Mouse (Mus musculus) mouse embryonic stem cell (cell line): Measurements from ENCODE around the gene Hoxc5.

ENCODE experiments used
- in situ Hi-C, 2 experiments: fragments of 300-500 bp; cut with MboI; formaldehyde crosslinking; loops; 1 replicate in 1 of 2; 3 replicates in 1 of 2; pipeline ENCODE4 v1.14.3; 2019 to 2020; ENCODE audit warnings: low sequenced_read_pairs in 2 of 2, low pct_unique_long_range_greater_than_20kb in 1 of 2, mixed read lengths in 1 of 2; ENCODE audit not compliant: unreplicated experiment in 1 of 2

The Hoxc5 gene

GRCm38 (mm10) chr15:102977423-102977974 is 10.3 kb downstream of the Hoxc5 start:
- in situ Hi-C loops = no loop called here

- in situ Hi-C loops = no loop called here
Measured at GRCm38 (mm10) chr15:102978615-102979515, 11.6 kb downstream of the Hoxc5 start.

- in situ Hi-C loops = no loop called here
Measured at GRCm38 (mm10) chr15:102979936-102980335, 12.7 kb downstream of the Hoxc5 start.

- in situ Hi-C loops = no loop called here
Measured at GRCm38 (mm10) chr15:102980352-102980751, 13.1 kb downstream of the Hoxc5 start.

- in situ Hi-C loops = no loop called here
Measured at GRCm38 (mm10) chr15:102980912-102981311, 13.7 kb downstream of the Hoxc5 start.

- in situ Hi-C loops = no loop called here
Measured at GRCm38 (mm10) chr15:102981379-102982288, 14.4 kb downstream of the Hoxc5 start.

DNA sequence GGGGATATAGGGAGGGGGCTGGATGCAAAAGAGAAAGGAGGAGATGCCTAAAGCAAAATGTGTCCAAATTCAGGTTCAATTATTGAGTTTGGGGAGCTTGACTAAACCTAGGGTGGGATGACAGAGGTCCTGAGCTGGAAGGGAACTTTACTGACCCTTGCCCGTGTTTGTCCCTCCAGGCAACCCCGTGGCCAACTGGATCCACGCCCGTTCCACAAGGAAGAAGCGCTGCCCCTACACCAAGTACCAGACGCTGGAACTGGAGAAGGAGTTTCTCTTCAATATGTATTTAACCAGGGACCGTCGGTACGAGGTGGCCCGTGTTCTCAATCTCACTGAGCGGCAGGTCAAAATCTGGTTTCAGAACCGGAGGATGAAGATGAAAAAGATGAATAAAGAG is 16.5 kb downstream of the Hoxc5 start:
- in situ Hi-C loops = no loop called here

GRCm38 (mm10) chr15:102984521-102984920 is 17.3 kb downstream of the Hoxc5 start:
- in situ Hi-C loops = no loop called here

DNA sequence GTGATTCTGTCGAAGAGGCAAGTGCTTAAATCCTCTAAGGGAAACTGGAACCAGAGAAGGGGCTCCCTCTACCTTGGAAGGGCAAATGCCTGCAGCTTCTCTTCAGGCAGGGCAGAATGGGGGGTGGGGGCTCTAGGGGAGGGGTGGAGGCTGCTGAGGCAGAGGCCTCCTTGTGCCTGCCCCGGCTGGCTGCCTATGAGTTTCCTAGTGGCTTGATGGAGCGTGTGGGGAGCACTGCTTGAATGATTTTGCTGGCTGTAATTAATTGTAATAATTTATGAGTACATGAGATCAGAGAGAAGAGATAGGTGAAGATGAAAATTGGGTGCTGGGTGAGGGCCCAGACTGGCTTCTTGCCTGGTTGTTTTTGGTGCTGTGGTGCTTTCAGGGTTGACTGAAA is 17.7 kb downstream of the Hoxc5 start:
- in situ Hi-C loops = loop anchor here (5.0 kb wide), 2 partner anchors 187 to 327 kb away; partner anchors contain the start of gene Gpr84 (in 1 of the 2)

GRCm38 (mm10) chr15:102987124-102987833 is 20.0 kb downstream of the Hoxc5 start:
- in situ Hi-C loops = loop anchor here (5.0 kb wide), 2 partner anchors 185 to 325 kb away; partner anchors contain the start of gene Gpr84 (in 1 of the 2)

- in situ Hi-C loops = loop anchor here (5.0 kb wide), 2 partner anchors 184 to 324 kb away; partner anchors contain the start of gene Gpr84 (in 1 of the 2)
Measured at GRCm38 (mm10) chr15:102988078-102988477, 20.8 kb downstream of the Hoxc5 start.

DNA sequence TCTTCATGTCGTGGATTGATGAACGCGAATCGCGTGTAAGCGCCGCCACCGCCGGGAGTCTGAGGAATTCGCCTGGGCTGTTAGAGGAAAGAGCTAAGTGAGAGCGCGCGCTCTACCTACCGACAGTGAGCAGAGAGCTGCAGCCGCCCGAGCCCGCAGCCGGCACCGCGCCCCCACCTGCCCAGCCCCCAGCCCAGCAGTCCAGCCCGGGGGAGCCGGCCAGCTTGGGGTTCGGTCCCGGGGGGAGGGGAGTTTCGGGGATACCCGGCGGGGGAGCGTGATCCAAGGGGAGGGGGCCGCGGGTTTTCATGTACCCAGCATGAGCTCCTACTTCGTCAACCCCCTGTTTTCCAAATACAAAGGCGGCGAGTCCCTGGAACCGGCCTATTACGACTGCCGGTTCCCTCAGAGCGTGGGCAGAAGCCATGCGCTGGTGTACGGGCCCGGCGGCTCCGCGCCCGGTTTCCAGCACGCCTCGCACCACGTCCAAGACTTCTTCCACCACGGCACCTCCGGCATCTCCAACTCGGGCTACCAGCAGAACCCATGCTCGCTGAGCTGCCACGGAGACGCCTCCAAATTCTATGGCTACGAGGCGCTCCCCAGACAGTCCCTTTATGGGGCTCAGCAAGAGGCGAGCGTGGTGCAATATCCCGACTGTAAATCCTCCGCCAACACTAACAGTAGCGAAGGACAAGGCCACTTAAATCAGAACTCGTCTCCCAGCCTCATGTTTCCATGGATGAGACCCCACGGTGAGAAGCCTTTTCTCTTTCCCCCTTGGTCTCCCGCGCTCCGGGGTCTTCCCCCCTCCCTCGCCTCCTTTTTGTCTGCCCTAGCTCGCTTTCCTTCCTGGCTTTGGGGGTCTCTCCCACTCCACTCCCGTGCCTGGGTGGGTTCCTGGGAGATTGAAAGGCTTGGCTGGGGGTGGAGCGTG is 23.5 kb downstream of the Hoxc5 start, which contains the start of gene Hoxc8:
Gene Hoxc8 (plus strand): TSS at position 147 of the 937 bp plus-strand sequence.
- in situ Hi-C loops = no loop called here

GRCm38 (mm10) chr15:102991782-102992181 is 24.5 kb downstream of the Hoxc5 start:
- in situ Hi-C loops = no loop called here

DNA sequence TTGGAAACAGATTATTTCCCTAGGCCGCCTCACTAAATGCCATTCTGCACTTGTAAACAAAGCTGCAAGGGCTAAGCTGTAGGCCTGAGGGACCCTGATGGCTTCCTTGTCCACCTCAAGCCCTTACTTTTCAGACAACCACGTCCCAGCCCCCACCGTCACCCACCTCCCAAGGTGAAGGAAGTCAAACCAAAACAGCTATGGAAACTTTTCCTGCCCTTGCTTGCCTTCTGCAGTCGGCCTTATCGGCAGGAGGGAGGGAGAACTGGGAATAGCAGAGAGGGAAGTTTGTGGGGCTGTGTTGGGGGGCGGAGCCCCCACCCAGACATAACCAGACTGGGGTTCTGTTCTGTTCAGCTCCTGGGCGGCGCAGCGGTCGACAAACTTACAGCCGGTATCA is 25.0 kb downstream of the Hoxc5 start:
- in situ Hi-C loops = no loop called here

DNA sequence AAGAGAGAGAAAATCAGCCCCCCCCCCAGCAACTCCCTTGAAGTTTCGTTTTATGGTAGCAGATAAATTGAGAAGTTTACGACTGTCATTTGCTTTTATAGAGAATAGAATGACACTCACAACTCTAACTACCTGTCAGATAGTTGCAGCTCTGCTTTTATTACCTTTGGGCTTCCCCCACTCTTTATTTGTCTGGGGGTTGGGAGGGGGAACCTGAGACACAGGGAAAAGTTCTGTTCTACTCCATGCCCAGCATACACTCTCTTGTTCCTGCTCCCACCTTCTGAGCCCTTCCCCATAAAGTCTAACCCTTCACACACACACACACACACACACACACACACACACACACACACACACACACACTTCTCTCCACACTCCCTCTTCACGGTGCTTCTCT is 25.6 kb downstream of the Hoxc5 start:
- in situ Hi-C loops = no loop called here

DNA sequence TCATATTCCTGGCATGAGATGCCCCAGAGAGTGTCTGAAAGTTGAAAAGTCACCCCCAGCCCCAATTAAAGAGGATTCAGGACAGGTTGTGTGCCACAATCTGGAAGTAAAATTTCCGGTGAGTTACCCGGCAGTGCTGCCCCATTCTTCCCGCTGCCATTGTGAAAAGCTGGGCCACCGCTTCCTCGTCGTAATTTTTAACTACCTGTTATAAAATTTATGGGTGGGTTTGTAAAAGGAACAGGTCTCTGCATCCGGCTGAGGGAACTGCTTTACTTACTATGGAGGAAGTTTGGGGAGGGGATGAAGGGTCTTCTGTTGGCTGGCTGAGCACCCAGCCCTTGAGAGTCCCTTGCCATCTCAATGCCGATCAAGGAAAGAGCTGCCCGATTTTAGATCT is 29.3 kb downstream of the Hoxc5 start:
- in situ Hi-C loops = no loop called here

DNA sequence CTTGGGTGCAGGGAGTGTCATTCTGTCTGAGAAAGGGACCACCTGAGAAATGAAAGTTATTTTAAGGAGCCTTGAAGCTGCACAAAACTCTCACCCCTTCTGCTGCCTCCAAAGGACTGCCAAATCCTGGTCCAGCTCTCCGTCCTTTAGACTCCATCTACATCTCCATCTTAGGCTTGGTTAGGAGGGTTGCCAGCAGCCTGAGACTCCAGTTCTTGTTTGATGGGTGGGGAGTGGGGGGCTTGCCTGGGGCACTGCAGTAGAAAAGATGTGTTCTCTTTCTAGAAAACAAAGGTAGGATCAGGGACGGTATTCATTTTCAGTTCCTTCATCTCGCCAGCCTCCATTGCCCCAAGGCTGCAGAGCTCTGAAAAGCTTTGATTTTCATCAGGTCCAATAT is 30.2 kb downstream of the Hoxc5 start:
- in situ Hi-C loops = no loop called here
